Mouse (Mus musculus) C2C12 (cell line): ENCODE results near the gene Tgfa. TPM values are rescaled to one million over a fixed set of nuclear protein-coding genes. Genes with fewer than 3 reads are reported as not detected.
A peak's percentile ranks its signal among the peaks of the same experiment; 100 is the strongest.

Experiments used
- H3K27me3 ChIP-seq: one replicate; pipeline ENCODE4 v1.6.1; 2011; ENCODE audit not compliant: control insufficient read depth, insufficient read depth, insufficient read length
- H3K36me3 ChIP-seq: one replicate; pipeline ENCODE4 v1.6.1; 2011; ENCODE audit not compliant: control insufficient read depth, insufficient read depth
- H3K4me3 ChIP-seq: one replicate; pipeline ENCODE4 v1.5.1; 2011; ENCODE audit warnings: mild to moderate bottlenecking, control low read depth; ENCODE audit not compliant: poor library complexity, insufficient read depth, severe bottlenecking
- H3K79me2 ChIP-seq: one replicate; pipeline ENCODE4 v1.6.1; 2011; ENCODE audit not compliant: control insufficient read depth, insufficient read depth
- H3K79me3 ChIP-seq: one replicate; pipeline ENCODE4 v1.6.1; 2011; ENCODE audit warnings: low read depth, control low read depth
- H3ac ChIP-seq: one replicate; pipeline ENCODE3; 2011; ENCODE audit warnings: low read depth; ENCODE audit not compliant: control insufficient read depth, insufficient read length
- CEBPB ChIP-seq: IDR thresholded peaks from one replicate; pipeline ENCODE4 v1.6.1; 2011; ENCODE audit warnings: low read depth, mild to moderate bottlenecking, control low read depth, moderate library complexity
- CTCF ChIP-seq: IDR thresholded peaks from one replicate; pipeline ENCODE4 v1.5.1; 2011; ENCODE audit not compliant: control insufficient read depth, insufficient read depth, insufficient read length
- FOSL1 ChIP-seq: IDR thresholded peaks from one replicate; pipeline ENCODE4 v1.8.0; 2011; ENCODE audit warnings: mild to moderate bottlenecking, low read length; ENCODE audit not compliant: poor library complexity, insufficient read depth, severe bottlenecking
- MAX ChIP-seq: IDR thresholded peaks from one replicate; pipeline ENCODE4 v1.6.1; 2011; ENCODE audit warnings: mild to moderate bottlenecking, control low read depth
- MYOD1 ChIP-seq: IDR thresholded peaks from one replicate; pipeline ENCODE4 v1.6.1; 2011; ENCODE audit warnings: low read depth; ENCODE audit not compliant: control insufficient read depth, insufficient read length
- MYOG ChIP-seq: IDR thresholded peaks from one replicate; pipeline ENCODE4 v1.6.1; 2011; ENCODE audit not compliant: control insufficient read depth, insufficient read length; ENCODE audit errors: extremely low read depth
- USF1 ChIP-seq: IDR thresholded peaks from one replicate; pipeline ENCODE4 v1.6.1; 2011; ENCODE audit warnings: low read depth, mild to moderate bottlenecking, control low read depth, moderate library complexity
- polyA plus RNA-seq: library from polyadenylated mRNA; unstranded; fragments of >200 nt; fragmentation: generic; extraction: Trizol; gene quantifications from one replicate; pipeline ENCODE4 v1.2.1, GENCODE M21; 2012; ENCODE audit warnings: missing spikeins

Gene Tgfa
- polyA plus RNA-seq, 1 experiment: 0.54 TPM

DNA sequence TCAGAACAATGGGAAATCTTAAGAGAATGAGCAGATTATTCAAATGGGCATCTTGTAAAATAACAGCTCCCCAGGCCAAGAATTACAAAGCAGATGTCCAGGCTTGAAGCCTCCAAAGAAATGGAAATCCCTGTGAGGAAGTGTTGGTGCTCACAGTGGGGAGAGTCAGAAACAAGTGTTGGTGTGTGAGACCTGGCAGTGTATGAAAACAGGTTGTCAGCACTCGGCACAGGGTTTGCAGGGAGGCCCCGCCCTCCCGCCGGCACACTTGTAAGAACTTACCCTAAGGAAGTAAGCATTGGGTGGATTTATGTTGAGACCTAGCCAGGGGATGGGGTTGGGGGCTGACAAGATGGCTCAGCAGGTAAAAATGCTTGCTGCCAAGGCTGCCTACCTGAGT is 50.9 kb downstream of the Tgfa start:
- no peak for TF ChIP-seq FOSL1
- Histone ChIP-seq H3K36me3 (no peaks in the 10 kb centered on the region), H3K79me3 (no peaks in the 10 kb centered on the region), H3ac (no peak overlapping the region), H3K79me2 (no peaks in the 10 kb centered on the region), H3K27me3 (peaks cover 41% of the 10 kb centered on the region), H3K4me3 (no peak overlapping the region)

GRCm38 (mm10) chr6:86248562-86248961 is 53.5 kb downstream of the Tgfa start:
- Histone ChIP-seq H3K36me3 (no peaks in the 10 kb centered on the region), H3K4me3 (no peak overlapping the region), H3K79me2 (no peaks in the 10 kb centered on the region), H3ac (no peak overlapping the region), H3K79me3 (no peaks in the 10 kb centered on the region), H3K27me3 (peaks cover 32% of the 10 kb centered on the region)
- TF ChIP-seq CTCF (no peak), MYOD1 (no peak), CEBPB (no peak), MAX (no peak), FOSL1 (no peak), USF1 (no peak), MYOG (no peak)

GRCm38 (mm10) chr6:86249042-86249441 is 54.0 kb downstream of the Tgfa start:
- H3K79me2 ChIP-seq: no peaks in the 10 kb centered on the region
- no peaks in the 10 kb centered on the region for H3K79me3 ChIP-seq
- no peak overlapping the region for H3K4me3 ChIP-seq
- no peaks in the 10 kb centered on the region for H3K36me3 ChIP-seq
- no peak overlapping the region for H3ac ChIP-seq
- TF ChIP-seq MAX: no peak
- no peak for TF ChIP-seq FOSL1
- TF ChIP-seq CEBPB: no peak
- TF ChIP-seq MYOD1: no peak
- TF ChIP-seq MYOG: no peak
- no peak for TF ChIP-seq USF1
- TF ChIP-seq CTCF: no peak
- H3K27me3 ChIP-seq: peaks cover 28% of the 10 kb centered on the region

- Histone ChIP-seq H3ac (no peak overlapping the region), H3K79me3 (no peaks in the 10 kb centered on the region), H3K36me3 (no peaks in the 10 kb centered on the region), H3K27me3 (peaks cover 22% of the 10 kb centered on the region), H3K4me3 (no peak overlapping the region), H3K79me2 (no peaks in the 10 kb centered on the region)
- no peak for TF ChIP-seq CEBPB
These were observed 55.2 kb downstream of the Tgfa start for GRCm38 (mm10) chr6:86250236-86250635.

DNA sequence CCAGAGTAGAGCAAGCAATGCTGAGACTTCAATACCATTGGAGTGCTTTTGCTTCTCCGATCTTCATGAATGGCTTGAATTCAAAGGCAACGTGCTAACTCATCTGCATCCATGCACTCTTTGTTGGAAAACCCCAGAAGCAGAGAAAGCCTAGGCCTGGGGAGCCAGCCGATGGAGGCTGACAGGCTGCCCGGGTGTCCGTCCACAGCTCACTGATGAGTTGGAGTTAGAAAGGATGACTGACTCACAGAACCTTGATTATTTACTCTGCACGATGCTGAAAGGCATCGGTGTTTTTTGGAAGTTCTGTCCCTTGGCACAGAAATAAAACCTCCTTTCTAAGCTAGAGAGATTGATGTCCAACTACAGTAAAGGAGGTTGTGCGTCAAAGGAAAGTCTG is 55.8 kb downstream of the Tgfa start:
- peaks cover 22% of the 10 kb centered on the region for H3K27me3 ChIP-seq
- no peaks in the 10 kb centered on the region for H3K79me2 ChIP-seq
- no peaks in the 10 kb centered on the region for H3K36me3 ChIP-seq
- no peak overlapping the region for H3ac ChIP-seq
- TF ChIP-seq MYOD1 (no peak), FOSL1 (no peak)
- H3K4me3 ChIP-seq: no peak overlapping the region
- H3K79me3 ChIP-seq: no peaks in the 10 kb centered on the region

- Histone ChIP-seq H3K79me3 (no peaks in the 10 kb centered on the region), H3K27me3 (peaks cover 17% of the 10 kb centered on the region), H3K36me3 (no peaks in the 10 kb centered on the region), H3K79me2 (no peaks in the 10 kb centered on the region), H3K4me3 (no peak overlapping the region), H3ac (peak overlapping the region; percentile 12)
- TF ChIP-seq MYOD1 (no peak), USF1 (no peak), CEBPB (no peak), CTCF (no peak), MAX (no peak), MYOG (no peak), FOSL1 (no peak)
These were observed 57.4 kb downstream of the Tgfa start for GRCm38 (mm10) chr6:86252176-86253125.
